Mouse (Mus musculus) lung, adult 2 months (tissue): ENCODE measurements around the gene Slc12a1. TPM values are rescaled to one million over a fixed set of nuclear protein-coding genes. Genes with fewer than 3 reads are reported as not detected.
A peak's percentile ranks its signal among the peaks of the same experiment; 100 is the strongest.

Experiments used
- DNase-seq: peaks from one replicate; pipeline ENCODE4 v3.0.0; 2022
- H3K4me1 ChIP-seq: fragments of 200-500 bp; 2 replicates; pipeline ENCODE4 v1.6.1; 2011; ENCODE audit warnings: low read length; ENCODE audit not compliant: control insufficient read depth, insufficient read depth
- H3K4me3 ChIP-seq: fragments of 200-500 bp; replicated peaks from 2 replicates; pipeline ENCODE3; 2011; ENCODE audit warnings: low read depth, mild to moderate bottlenecking, control low read depth, low read length; ENCODE audit errors: extremely low read depth
- CTCF ChIP-seq: fragments of 200-500 bp; IDR thresholded peaks from 2 replicates; pipeline ENCODE4 v1.5.1; 2011; ENCODE audit warnings: mild to moderate bottlenecking, low read length, control low read depth; ENCODE audit not compliant: insufficient read depth
- POLR2A ChIP-seq: fragments of 200-500 bp; IDR thresholded peaks from 2 replicates; pipeline ENCODE4 v1.6.1; 2011; ENCODE audit warnings: low read depth, mild to moderate bottlenecking, control low read depth, low read length, borderline replicate concordance; ENCODE audit errors: extremely low read depth
- WGBS: fragments of 180-500 bp; shearing (Covaris S2); methylation state at CpG from one replicate; pipeline ENCODE4 v1.1.7; 2018; 5-methylcytosine and 5-hydroxymethylcytosine counted together
- polyA plus RNA-seq: library from polyadenylated mRNA; depleted of rRNA; stranded (reverse); fragments of >200 nt; gene quantifications from 2 replicates; pipeline ENCODE4 v1.2.3, GENCODE M21; 2012

The Slc12a1 gene
- polyA plus RNA-seq, 1 experiment, result 0.05 TPM

DNA sequence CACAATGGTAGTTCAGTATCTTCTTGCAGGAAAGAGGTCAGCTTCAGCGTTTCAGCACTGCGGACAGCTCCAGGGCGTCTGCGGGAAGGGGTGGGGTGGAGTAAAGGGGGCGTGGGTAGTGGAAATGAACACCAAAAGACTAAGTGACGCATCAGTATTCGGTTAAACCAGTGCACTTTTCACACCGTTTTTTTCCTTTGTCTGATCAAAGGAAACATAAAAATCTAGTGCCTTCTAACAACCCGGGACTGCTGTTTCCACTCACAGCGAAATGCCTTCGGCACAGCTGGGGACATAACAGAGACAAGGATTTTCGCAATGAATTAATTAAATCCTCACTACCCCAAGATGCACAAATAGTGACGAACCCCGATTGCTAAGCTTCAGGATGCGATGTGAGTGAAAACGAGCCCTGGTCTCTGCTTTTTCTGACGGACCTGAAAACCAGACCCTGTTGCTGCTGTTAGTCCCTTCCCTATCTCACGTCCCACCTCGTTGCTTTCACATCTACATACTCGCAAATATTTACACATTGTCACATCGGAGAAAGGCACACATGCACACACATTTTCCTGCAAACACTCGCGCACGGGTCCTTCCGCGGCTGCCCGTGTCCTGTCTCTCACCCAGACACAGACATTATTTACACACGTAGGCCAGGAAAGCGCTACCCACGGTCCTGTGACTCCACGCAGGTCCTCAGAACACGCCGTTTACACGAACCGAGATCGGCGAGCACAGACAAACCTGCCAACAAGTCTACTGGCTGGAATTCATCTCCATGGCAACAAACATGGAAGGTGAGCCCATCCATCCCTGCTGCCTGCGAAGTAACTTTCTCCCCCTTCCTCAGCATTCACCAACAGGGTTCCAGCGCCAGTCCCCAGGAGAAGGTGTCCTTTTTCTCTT lies 16.1 kb upstream of the Slc12a1 start, which contains the start of gene Ctxn2:
Gene Ctxn2 (plus strand): TSS at position 790 of the 909 bp plus-strand sequence.
- TF ChIP-seq CTCF, result no peak
- TF ChIP-seq POLR2A, result no peak
- Histone ChIP-seq H3K4me3 (no peak within 1 kb of the TSS), H3K4me1 (no peaks in the 10 kb centered on the region)
- DNase-seq, result peak; percentile 50
- 2% methylated on average over 39 of the region's 39 CpGs for WGBS

GRCm38 (mm10) chr2:125136846-125137245 lies 15.5 kb upstream of the Slc12a1 start:
- no peak for TF ChIP-seq CTCF
- no peak for TF ChIP-seq POLR2A
- WGBS, result 26% methylated on average over 7 of the region's 7 CpGs
- Histone ChIP-seq H3K4me3 (no peak overlapping the region), H3K4me1 (no peaks in the 10 kb centered on the region)
- DNase-seq, result no peak

GRCm38 (mm10) chr2:125142336-125142735 lies 10.0 kb upstream of the Slc12a1 start:
- Histone ChIP-seq H3K4me1 (no peaks in the 10 kb centered on the region), H3K4me3 (no peak overlapping the region)
- DNase-seq, result no peak
- TF ChIP-seq POLR2A (no peak), CTCF (no peak)

- TF ChIP-seq POLR2A, result no peak
- TF ChIP-seq CTCF, result no peak
- no peak overlapping the region for H3K4me3 ChIP-seq
- no peaks in the 10 kb centered on the region for H3K4me1 ChIP-seq
- DNase-seq, result peak; percentile 16
- 69% methylated on average over 9 of the region's 9 CpGs for WGBS
Observed at GRCm38 (mm10) chr2:125154294-125154693, 2.0 kb downstream of the Slc12a1 start.

GRCm38 (mm10) chr2:125155504-125155903 lies 3.2 kb downstream of the Slc12a1 start:
- DNase-seq, result no peak
- Histone ChIP-seq H3K4me1 (no peaks in the 10 kb centered on the region), H3K4me3 (no peak overlapping the region)
- TF ChIP-seq POLR2A (no peak), CTCF (no peak)
- WGBS, result 20% methylated on average over 2 of the region's 2 CpGs

DNA sequence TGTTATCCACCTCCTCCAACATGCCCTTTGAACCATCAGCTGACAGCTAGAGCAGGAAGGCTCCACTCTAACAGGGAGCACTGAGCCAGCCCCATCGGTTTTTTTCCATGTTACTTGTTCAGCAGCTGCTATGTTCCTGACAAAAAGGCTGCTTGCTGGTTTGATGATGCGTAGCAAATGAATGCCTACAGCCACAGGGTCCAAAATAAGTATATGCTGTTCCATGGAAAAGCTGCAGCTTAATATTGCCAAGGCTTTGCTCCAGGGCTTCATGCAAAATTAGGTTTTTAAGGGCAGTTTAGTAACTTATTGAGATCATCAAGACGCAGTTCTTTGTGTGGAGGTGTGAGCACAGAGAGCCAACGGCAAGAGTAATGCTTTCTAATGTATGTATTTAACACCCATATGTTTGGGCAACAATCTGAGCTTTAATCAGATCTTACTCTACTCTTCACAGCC lies 9.7 kb downstream of the Slc12a1 start:
- Histone ChIP-seq H3K4me3 (no peak overlapping the region), H3K4me1 (no peaks in the 10 kb centered on the region)
- TF ChIP-seq CTCF (no peak), POLR2A (no peak)
- DNase-seq, result no peak
- WGBS, result 77% methylated on average over 4 of the region's 4 CpGs

DNA sequence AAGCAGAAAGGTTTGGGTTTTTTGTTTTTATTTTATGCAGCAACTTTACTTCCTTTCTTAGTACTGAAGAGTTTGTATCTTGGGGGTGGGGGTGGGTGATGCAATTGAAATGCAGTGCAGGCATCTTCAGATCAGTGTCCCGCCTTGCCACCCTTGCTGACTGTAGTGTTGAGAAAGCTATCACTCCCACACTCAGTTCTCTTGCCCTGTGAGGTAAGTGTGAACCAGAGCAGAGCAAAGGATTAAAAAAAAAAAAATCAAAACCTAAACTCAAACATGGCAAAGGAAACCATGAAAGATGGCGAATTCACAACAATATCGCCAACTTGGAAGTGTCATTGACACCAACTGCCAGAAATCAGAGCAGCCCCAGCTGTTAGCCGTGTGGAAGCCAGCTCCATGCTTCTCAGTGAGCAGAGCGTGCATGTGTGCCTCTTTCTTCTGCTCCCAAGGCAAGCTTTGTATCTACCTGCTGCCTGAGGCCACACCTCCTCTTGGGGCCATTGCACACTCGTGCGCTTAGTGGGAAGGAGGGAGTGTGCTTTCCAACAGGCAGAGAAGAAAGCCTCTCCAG lies 26.0 kb downstream of the Slc12a1 start:
- Histone ChIP-seq H3K4me3 (no peak overlapping the region), H3K4me1 (no peaks in the 10 kb centered on the region)
- no peak for DNase-seq
- TF ChIP-seq CTCF (no peak), POLR2A (no peak)
- 73% methylated on average over 7 of the region's 7 CpGs for WGBS

DNA sequence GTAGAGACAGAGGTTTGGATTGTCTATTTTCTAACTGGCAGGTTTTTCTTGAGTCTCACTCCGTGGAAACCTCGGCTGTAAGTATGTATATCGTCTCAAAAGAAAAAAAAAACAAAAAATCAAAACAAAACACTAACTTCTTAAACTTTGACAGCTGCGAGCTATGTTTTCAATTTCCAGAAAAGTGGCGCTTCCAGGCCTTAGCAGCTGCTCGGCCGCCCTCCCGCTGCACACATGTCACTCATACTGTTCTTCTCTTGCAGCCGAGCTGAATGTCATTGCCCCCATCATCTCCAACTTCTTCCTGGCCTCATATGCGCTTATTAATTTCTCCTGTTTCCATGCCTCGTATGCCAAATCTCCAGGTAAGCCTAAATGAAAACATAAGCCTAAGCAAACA lies 35.6 kb downstream of the Slc12a1 start:
- 87% methylated on average over 11 of the region's 11 CpGs for WGBS
- Histone ChIP-seq H3K4me3 (no peak overlapping the region), H3K4me1 (no peaks in the 10 kb centered on the region)
- DNase-seq, result no peak
- TF ChIP-seq CTCF (no peak), POLR2A (no peak)

GRCm38 (mm10) chr2:125189197-125189596 lies 36.9 kb downstream of the Slc12a1 start:
- H3K4me3 ChIP-seq, result no peak overlapping the region
- H3K4me1 ChIP-seq, result no peaks in the 10 kb centered on the region
- no peak for TF ChIP-seq POLR2A
- peak; percentile 86 for TF ChIP-seq CTCF
- 2% methylated on average over 2 of the region's 2 CpGs for WGBS
- DNase-seq, result peak; percentile 44

DNA sequence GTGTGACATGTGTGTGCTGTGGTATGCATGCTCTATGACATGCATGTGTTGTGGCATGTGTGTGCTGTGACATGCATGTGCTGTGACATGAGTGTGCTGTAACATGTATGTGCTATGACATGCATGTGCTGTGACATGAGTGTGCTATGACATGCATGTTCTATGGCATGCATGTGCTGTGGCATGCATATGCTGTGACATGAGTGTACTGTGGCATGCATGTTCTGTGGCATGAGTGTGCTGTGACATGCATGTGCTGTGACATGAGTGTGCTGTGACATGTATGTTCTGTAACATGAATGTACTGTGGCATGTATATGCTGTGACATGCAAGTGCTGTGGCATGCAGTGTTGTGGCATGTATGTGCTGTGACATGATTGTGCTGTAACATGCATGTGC lies 40.6 kb downstream of the Slc12a1 start:
- H3K4me1 ChIP-seq, result no peaks in the 10 kb centered on the region
- DNase-seq, result no peak
- no peak overlapping the region for H3K4me3 ChIP-seq
- TF ChIP-seq POLR2A (no peak), CTCF (no peak)
